Mouse (Mus musculus) lung, embryonic 14.5 days (tissue): ENCODE measurements around the gene Far1. TPM values are rescaled to one million over a fixed set of nuclear protein-coding genes. Genes with fewer than 3 reads are reported as not detected.

Experiments
- ATAC-seq: fragments of 200-750 bp; cut with Nextera tagmentation; 2 replicates; pipeline ENCODE4 v1.8.0; 2017; ENCODE audit warnings: mild to moderate bottlenecking, moderate TSS enrichment, moderate library complexity; ENCODE audit not compliant: insufficient read depth
- DNase-seq: peaks from one replicate; pipeline ENCODE4 v3.0.0-alpha.2; 2015
- H3K27ac ChIP-seq: fragments of 300-500 bp; sonication (generic); 2 replicates; pipeline ENCODE4 v1.5.1; 2014; ENCODE audit warnings: low read depth, mild to moderate bottlenecking, moderate library complexity
- H3K27me3 ChIP-seq: fragments of 300-500 bp; sonication (generic); 2 replicates; pipeline ENCODE4 v1.6.1; 2014; ENCODE audit warnings: low read length, control low read depth; ENCODE audit not compliant: insufficient read depth
- H3K36me3 ChIP-seq: fragments of 300-500 bp; sonication (generic); 2 replicates; pipeline ENCODE4 v1.6.1; 2014; ENCODE audit warnings: control low read depth; ENCODE audit not compliant: insufficient read depth
- H3K4me1 ChIP-seq: fragments of 300-500 bp; sonication (generic); 2 replicates; pipeline ENCODE4 v1.6.1; 2014; ENCODE audit warnings: antibody characterized with exemption, control low read depth; ENCODE audit not compliant: insufficient read depth
- H3K4me2 ChIP-seq: fragments of 300-500 bp; sonication (generic); 2 replicates; pipeline ENCODE4 v1.6.1; 2014; ENCODE audit warnings: mild to moderate bottlenecking
- H3K4me3 ChIP-seq: fragments of 300-500 bp; sonication (generic); 2 replicates; pipeline ENCODE4 v1.5.1; 2014; ENCODE audit warnings: low read depth, low read length
- H3K9ac ChIP-seq: fragments of 300-500 bp; sonication (generic); 2 replicates; pipeline ENCODE4 v1.6.1; 2014
- H3K9me3 ChIP-seq: fragments of 300-500 bp; sonication (generic); 2 replicates; pipeline ENCODE4 v1.6.1; 2016; ENCODE audit warnings: low read depth, low read length, control low read depth
- CTCF ChIP-seq: IDR thresholded peaks from 2 replicates; pipeline ENCODE4 v1.5.1; 2016; ENCODE audit warnings: antibody characterized with exemption, low read depth
- WGBS: fragments of 180-500 bp; shearing (Covaris S2); extraction: QIAGEN DNeasy Blood & Tissue Kit; methylation state at CpG from one replicate; pipeline ENCODE4 v1.1.7; 2014; 5-methylcytosine and 5-hydroxymethylcytosine counted together
- polyA plus RNA-seq: library from polyadenylated mRNA; unstranded; fragments of >200 nt; fragmentation: Nextera tagmentation; extraction: Ambion mirVana; gene quantifications from 2 replicates; pipeline ENCODE4 v1.2.1, GENCODE M21; 2014

Gene Far1
- polyA plus RNA-seq: 78.9 and 87.5 TPM in 2 replicates

DNA sequence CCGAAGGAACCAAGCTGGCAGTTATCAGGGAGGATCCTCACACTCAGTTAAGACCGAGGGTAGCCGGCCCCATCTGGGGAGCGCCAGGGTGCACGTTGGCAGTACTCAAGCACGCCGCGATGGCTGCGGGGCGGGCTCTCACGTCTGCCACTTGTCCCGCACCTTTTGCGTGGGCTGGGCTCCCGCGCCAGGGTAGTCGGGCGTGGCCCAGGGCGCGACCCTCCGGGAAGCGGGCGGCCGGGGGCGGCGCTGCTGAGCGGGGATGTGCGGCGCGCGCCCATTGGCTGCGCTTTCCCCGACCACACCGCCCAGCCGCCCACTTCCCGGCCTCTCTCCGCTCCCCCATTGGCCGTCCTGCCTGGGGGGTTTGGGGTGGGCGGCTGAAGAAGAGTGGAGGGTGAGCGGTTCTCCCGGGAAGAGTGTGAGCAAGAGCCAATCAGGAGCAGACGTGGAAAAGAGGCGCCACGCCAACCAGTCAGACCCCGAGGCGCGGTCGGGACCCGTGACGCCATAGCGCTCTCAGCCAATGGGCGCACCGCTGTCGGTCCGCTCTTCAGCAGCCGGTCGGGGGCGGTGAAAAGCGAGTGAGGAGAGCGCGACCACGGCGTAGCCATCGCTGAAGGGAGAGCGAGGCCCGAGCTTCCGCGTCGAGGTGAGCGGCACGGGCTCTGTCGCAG is at the start of gene Far1:
Far1 (plus strand) TSS at position 549 of the 677 bp plus-strand sequence.
- Histone ChIP-seq H3K36me3 (no peaks in the 10 kb centered on the region), H3K27me3 (no peaks in the 10 kb centered on the region), H3K4me2 (peak within 1 kb of the TSS; percentile 94), H3K27ac (peak within 1 kb of the TSS; percentile 94), H3K9me3 (no peaks in the 10 kb centered on the region), H3K9ac (peak within 1 kb of the TSS; percentile 90), H3K4me3 (peak within 1 kb of the TSS; percentile 95), H3K4me1 (no peaks in the 10 kb centered on the region)
- peak; percentile 8 for TF ChIP-seq CTCF
- WGBS: under 1% methylated on average over 66 of the region's 71 CpGs
- ATAC-seq: peak; percentile 99
- peak; percentile 99 for DNase-seq

DNA sequence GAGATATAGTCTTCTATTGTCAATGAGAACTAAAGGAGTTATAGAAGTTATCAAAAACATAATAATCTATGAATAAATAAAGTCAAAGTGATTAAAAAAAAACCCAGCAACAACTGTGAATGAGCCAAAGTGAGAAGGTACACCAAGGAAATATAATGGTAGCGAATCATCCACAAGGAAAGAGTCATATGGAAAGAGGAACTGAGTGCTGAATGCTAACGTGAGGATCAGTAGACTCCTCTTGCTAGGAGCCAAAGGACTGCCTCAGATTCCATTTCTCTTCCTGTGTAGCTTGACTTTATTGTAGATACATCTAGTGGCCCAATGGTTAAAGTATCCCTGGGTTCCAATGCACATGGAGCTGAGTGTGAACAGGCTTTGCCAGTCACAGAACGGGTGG is 45.3 kb upstream of the Far1 start:
- 78% methylated on average over 3 of the region's 3 CpGs for WGBS
- Histone ChIP-seq H3K4me1 (no peaks in the 10 kb centered on the region), H3K36me3 (no peaks in the 10 kb centered on the region), H3K27me3 (no peaks in the 10 kb centered on the region), H3K4me2 (no peak overlapping the region), H3K9me3 (no peaks in the 10 kb centered on the region), H3K9ac (no peak overlapping the region), H3K4me3 (no peak overlapping the region), H3K27ac (no peak overlapping the region)
- TF ChIP-seq CTCF: no peak
- DNase-seq (no peak), ATAC-seq (no peak)

DNA sequence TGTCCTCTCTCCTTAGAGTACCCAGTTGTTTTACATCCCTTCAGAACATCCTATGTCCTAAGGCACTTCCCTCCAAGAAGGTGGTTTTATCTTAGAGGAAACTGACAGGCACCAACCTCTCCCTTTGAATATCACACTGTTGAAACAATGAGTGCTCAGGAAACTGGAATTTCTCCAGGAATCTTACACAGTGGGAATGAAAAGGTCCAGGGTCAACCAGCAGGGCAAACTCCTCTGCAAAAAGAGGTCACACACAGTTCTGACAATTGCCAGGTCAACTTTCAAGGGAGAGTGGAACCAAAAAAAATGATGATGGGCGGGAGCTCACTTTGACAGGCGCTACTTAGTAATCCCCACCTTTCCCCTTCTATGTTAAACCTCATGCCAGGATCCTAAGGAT is 43.0 kb upstream of the Far1 start:
- no peak for ATAC-seq

GRCm38 (mm10) chr7:113471653-113472052 is 42.0 kb upstream of the Far1 start:
- ATAC-seq (no peak), DNase-seq (no peak)
- no peaks in the 10 kb centered on the region for H3K27me3 ChIP-seq
- no peak overlapping the region for H3K27ac ChIP-seq
- H3K4me3 ChIP-seq: no peak overlapping the region
- H3K9ac ChIP-seq: no peak overlapping the region
- H3K9me3 ChIP-seq: no peaks in the 10 kb centered on the region
- no peak overlapping the region for H3K4me2 ChIP-seq
- no peaks in the 10 kb centered on the region for H3K4me1 ChIP-seq
- WGBS: 79% methylated on average over 1 of the region's 1 CpGs
- no peak for TF ChIP-seq CTCF
- no peaks in the 10 kb centered on the region for H3K36me3 ChIP-seq

More for the DNA sequence above, 43.0 kb upstream of the Far1 start:
- 61% methylated on average over 2 of the region's 2 CpGs for WGBS
- Histone ChIP-seq H3K4me2 (no peak overlapping the region), H3K4me1 (no peaks in the 10 kb centered on the region), H3K27ac (no peak overlapping the region), H3K9ac (no peak overlapping the region), H3K36me3 (no peaks in the 10 kb centered on the region), H3K4me3 (no peak overlapping the region), H3K9me3 (no peaks in the 10 kb centered on the region), H3K27me3 (no peaks in the 10 kb centered on the region)
- TF ChIP-seq CTCF: no peak
- DNase-seq: no peak

DNA sequence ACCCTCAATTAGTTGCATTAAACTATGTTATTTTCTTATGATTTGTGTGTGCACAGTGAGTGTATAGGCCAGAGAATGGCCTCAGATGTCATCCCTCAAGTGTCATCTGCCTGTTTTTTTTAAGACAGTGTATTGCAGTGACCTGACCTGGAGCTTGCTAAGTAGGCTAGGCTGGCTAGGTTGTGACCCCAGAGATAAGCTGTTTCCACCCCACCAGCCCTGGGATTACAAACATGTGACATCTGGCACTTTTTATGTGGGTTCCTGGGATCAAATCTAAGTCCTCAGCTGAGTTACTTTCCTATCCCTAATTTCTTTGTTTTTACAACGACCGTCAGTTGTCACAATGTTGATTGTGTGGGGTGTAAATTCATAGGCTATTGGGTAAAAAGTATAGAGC is 17.8 kb upstream of the Far1 start:
- ATAC-seq (no peak), DNase-seq (no peak)
- no peak overlapping the region for H3K4me3 ChIP-seq
- H3K36me3 ChIP-seq: no peaks in the 10 kb centered on the region
- no peak overlapping the region for H3K9ac ChIP-seq
- no peak for TF ChIP-seq CTCF
- 48% methylated on average over 2 of the region's 2 CpGs for WGBS
- peaks cover 3% of the 10 kb centered on the region; the same call in 1 of the 2 replicates for H3K4me1 ChIP-seq
- no peaks in the 10 kb centered on the region for H3K27me3 ChIP-seq
- no peak overlapping the region for H3K4me2 ChIP-seq
- H3K9me3 ChIP-seq: no peaks in the 10 kb centered on the region
- no peak overlapping the region for H3K27ac ChIP-seq

- peaks cover 3% of the 10 kb centered on the region; the same call in 1 of the 2 replicates for H3K4me1 ChIP-seq
- H3K27me3 ChIP-seq: no peaks in the 10 kb centered on the region
- no peak overlapping the region for H3K4me3 ChIP-seq
- ATAC-seq (no peak), DNase-seq (no peak)
- no peaks in the 10 kb centered on the region for H3K36me3 ChIP-seq
- no peaks in the 10 kb centered on the region for H3K9me3 ChIP-seq
- no peak overlapping the region for H3K27ac ChIP-seq
- no peak overlapping the region for H3K9ac ChIP-seq
- H3K4me2 ChIP-seq: no peak overlapping the region
- TF ChIP-seq CTCF: no peak
- 83% methylated on average over 3 of the region's 3 CpGs for WGBS
Measured at GRCm38 (mm10) chr7:113498413-113498812, 15.2 kb upstream of the Far1 start.

- no peak for DNase-seq
Measured at GRCm38 (mm10) chr7:113499821-113500220, 13.8 kb upstream of the Far1 start.

More at GRCm38 (mm10) chr7:113499821-113500220, 13.8 kb upstream of the Far1 start:
- ATAC-seq: no peak
- Histone ChIP-seq H3K9ac (no peak overlapping the region), H3K27ac (no peak overlapping the region), H3K4me1 (peaks cover 3% of the 10 kb centered on the region; the same call in 1 of the 2 replicates), H3K36me3 (no peaks in the 10 kb centered on the region), H3K4me3 (no peak overlapping the region), H3K4me2 (no peak overlapping the region), H3K27me3 (no peaks in the 10 kb centered on the region), H3K9me3 (no peaks in the 10 kb centered on the region)
- TF ChIP-seq CTCF: no peak
- WGBS: 74% methylated on average over 6 of the region's 6 CpGs
